Mouse (Mus musculus) MEL (cell line): Measurements from ENCODE around the gene Ube2cbp.

Experiments
- CTCF ChIP-seq, 3 experiments: IDR thresholded peaks in 2 of 3; conservative IDR thresholded peaks in 1 of 3; 2 replicates each; pipeline ENCODE4 v1.5.1; 2011 to 2012; ENCODE audit warnings: low read length in 3 of 3, low read depth in 2 of 3, mild to moderate bottlenecking in 2 of 3, improper control_type of control experiment in 1 of 3, inconsistent platforms in 1 of 3, mixed read lengths in 1 of 3, moderate library complexity in 1 of 3; ENCODE audit not compliant: control insufficient read depth in 1 of 3, insufficient read depth in 1 of 3, poor library complexity in 1 of 3, severe bottlenecking in 1 of 3
- E2F4 ChIP-seq: IDR thresholded peaks from 2 replicates; pipeline ENCODE4 v1.6.1; 2011; ENCODE audit warnings: low read depth, low read length, improper control_type of control experiment, borderline replicate concordance
- EP300 ChIP-seq, 2 experiments: IDR thresholded peaks; 2 replicates each; pipeline ENCODE4 v1.6.1; 2011; ENCODE audit warnings: improper control_type of control experiment in 2 of 2, low read length in 2 of 2, low read depth in 1 of 2, mild to moderate bottlenecking in 1 of 2
- GABPA ChIP-seq: IDR thresholded peaks from 2 replicates; pipeline ENCODE4 v1.6.1; 2012; ENCODE audit warnings: low read depth, mild to moderate bottlenecking, inconsistent platforms, low read length, improper control_type of control experiment, moderate library complexity
- GATA1 ChIP-seq: IDR thresholded peaks from 2 replicates; pipeline ENCODE4 v1.6.1; 2011; ENCODE audit warnings: low read depth, low read length, improper control_type of control experiment
- KAT2A ChIP-seq: conservative IDR thresholded peaks from 2 replicates; pipeline ENCODE4 v1.6.1; 2012; ENCODE audit warnings: low read depth, low read length, improper control_type of control experiment, inconsistent platforms
- NELFE ChIP-seq: IDR thresholded peaks from 2 replicates; pipeline ENCODE4 v1.6.1; 2011; ENCODE audit warnings: low read depth, low read length, improper control_type of control experiment
- POLR2A ChIP-seq, 2 experiments: IDR thresholded peaks; 2 replicates each; pipeline ENCODE4 v1.6.1; 2011 to 2012; ENCODE audit warnings: low read length in 2 of 2, mild to moderate bottlenecking in 2 of 2, control low read depth in 1 of 2, improper control_type of control experiment in 1 of 2, low read depth in 1 of 2, moderate library complexity in 1 of 2; ENCODE audit not compliant: control insufficient read depth in 1 of 2, insufficient read depth in 1 of 2, poor library complexity in 1 of 2
- POLR2AphosphoS2 ChIP-seq: IDR thresholded peaks from 2 replicates; pipeline ENCODE4 v1.6.1; 2011; ENCODE audit warnings: low read length, improper control_type of control experiment

DNA sequence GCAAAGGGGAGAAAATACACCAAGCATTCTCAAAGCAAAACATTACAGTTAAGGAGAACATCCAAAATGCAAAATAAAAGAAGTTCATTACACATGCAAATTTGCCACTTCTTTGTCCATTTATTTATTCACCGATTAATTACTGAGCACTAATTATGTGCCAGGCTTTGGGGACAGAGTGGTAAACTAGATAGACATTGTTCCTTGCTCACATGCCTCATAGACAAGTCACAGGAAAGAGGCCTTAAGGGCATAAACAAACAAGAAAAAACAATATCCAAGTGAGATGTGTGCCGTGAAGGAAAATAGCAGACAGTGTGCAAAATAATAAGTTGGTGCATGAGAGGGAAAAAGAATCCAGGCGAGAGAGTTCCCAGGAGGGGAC lies 177.2 kb downstream of the Ube2cbp start:
- no peak for TF ChIP-seq CTCF (IDR thresholded peaks at IDR 0.05 in 2 of 3, conservative IDR thresholded peaks at IDR 0.05 in 1 of 3; ENCODE audit: control insufficient read depth in 1 of 3, insufficient read depth in 1 of 3, low read depth in 2 of 3, low read length in 3 of 3, poor library complexity in 1 of 3, severe bottlenecking in 1 of 3)
- no peak for TF ChIP-seq GATA1
- no peak for TF ChIP-seq E2F4
- no peak for TF ChIP-seq KAT2A
- no peak for TF ChIP-seq NELFE
- no peak for TF ChIP-seq EP300 (IDR thresholded peaks at IDR 0.05; ENCODE audit: low read depth in 1 of 2, low read length in 2 of 2)
- no peak for TF ChIP-seq GABPA
- no peak for TF ChIP-seq POLR2AphosphoS2
- TF ChIP-seq POLR2A (IDR thresholded peaks at IDR 0.05; ENCODE audit: control insufficient read depth in 1 of 2, insufficient read depth in 1 of 2, low read depth in 1 of 2, low read length in 2 of 2, poor library complexity in 1 of 2): no peak
